Mouse (Mus musculus): ENCODE data around the gene 2310034G01Rik. TPM values are rescaled to one million over a fixed set of nuclear protein-coding genes. Genes with fewer than 3 reads are reported as not detected.
A peak's percentile ranks its signal among the peaks of the same experiment; 100 is the strongest.

Gene 2310034G01Rik
- total RNA-seq, 1 experiment from 2014 or later, result 0.74 TPM

DNA sequence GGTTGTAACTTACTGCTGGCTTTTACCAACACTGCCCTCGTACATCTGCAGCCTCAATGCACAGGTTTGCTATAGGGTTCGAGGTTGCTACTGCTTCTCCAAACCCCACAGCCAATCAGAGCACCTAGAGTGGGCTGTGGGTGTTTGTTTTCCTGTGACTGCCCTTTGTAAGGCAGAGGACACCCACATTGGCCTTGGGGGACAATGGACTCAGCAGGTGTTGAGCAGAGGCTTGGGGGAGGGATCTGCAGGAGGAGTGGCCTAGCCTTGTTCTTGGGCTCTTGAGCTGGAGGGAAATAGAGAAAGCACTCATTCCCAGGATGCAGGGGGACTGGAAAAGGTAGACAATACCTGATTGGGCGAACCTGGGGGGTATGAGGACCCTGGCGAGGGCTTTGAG, 8.3 kb upstream of the 2310034G01Rik start:
- DNase-seq, result no peak

DNA sequence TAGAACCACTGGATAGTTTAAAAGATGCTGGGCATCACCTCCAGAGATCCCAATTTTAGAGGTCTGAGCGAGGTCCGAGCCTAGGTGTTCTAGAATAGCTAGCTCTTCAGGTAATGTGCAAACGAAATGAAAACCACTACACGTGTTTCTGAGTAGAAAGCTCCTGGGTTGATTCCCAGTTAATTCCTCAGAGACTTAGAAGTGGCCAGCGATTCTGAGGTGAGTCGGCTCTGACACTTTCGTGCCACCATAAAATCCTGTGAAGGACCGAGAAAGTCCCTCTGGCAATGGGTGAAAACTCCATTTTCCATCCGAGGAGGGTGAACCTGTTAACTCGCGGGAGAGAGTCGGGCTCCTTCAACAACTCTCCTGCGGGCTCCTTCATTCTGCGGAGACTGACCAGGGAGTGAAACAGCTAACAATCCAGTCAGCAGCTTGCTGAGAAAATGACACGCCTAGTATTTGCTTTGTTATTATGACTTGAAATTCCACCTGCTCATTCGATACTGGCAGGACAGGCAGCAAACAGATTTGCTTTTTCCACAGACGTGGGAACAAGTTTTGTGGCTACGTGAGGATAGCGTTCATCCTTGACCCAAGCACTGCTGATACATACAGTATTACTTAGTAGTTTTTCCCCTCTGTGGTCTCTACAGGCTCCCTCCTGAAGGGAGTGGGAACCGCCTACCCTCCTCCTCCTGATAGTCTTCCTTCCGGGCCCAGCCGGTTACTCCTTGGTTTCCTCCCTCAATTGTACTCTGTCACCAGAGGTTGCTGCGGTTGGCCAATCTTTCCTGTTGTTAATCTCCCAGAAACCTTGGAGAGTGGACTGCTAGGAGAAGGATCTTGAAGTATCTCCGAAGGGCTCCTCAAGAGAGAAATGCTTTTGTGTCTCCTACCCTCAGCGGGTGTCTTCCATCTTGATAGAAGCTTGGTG, 7.5 kb upstream of the 2310034G01Rik start:
- no peak for DNase-seq

DNA sequence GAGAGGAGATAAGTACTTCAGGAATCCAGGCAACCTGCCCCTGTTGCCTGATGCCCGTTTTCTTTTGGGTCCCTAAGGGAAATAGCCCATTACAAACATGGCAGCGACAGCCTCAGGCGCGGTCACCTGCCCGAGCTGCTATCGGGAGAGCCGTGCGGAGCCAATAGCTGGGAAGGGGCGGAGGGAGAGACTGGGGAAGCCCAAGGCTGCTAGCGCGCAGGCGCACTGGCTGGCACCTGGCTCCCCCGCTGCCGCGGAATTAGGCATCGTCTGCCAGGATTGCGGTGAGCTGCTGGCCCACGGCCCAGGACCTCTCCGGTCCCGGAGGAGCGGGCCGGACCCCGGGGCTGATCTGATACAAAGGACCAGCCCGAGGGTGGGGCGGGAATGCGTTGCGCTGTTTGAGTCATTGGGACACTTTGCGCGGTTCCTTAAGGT, 6.6 kb upstream of the 2310034G01Rik start:
- peak; percentile 93 for DNase-seq

DNA sequence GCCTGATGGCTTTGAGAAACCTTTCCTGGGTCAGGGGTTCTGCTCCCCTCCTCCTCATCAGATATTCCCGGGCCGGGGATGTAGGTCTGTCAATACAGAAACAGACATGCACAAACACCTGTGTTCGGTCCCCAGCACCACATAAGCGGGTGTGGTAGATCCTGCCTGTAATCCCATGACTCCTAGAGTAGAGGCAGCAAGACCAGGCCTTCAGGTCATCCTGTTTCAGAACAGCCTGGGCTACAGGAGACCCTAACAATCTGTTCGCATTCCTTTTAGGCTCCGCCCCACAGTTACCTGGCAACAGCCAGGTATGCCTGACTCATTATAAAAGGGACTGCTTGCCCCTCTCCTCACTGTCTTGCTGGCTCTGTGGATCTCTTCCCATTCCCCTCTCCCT, 552 bp downstream of the 2310034G01Rik start:
- no peak for DNase-seq

DNA sequence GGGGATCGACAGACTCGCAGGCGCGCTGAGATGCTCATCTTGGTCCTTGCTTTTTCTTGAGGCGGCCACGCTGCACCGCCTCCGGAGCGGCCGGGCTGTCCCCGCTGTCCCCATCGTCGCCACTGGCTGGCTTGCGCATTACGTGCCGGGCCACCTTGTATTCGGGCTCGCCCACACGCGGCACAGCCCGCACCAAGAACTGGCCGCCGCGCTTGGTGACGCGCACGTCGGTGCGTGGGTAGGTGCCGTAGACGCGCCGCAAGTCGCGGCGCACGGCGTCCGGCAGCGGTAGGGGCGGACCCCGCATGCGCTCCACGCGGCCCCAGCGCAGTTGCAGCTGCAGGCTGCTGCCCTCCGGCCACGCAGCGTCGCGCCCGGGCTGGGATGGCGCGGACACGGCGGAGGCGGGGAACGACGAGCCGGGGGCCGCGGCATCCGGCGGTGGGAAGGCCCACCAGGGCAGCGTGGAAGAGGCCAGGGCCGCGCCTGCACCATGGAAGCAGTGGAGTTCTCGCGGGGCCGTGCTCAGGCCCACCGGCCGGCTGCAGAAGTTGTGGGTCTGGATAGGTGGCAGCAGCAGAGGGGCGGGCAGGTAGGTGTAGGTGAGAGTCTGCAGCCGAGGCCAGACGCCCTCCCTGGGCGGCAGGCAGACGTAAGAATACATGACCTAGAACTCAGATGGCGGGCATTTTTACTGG, 1.2 kb downstream of the 2310034G01Rik start:
- peak; percentile 91 for DNase-seq

DNA sequence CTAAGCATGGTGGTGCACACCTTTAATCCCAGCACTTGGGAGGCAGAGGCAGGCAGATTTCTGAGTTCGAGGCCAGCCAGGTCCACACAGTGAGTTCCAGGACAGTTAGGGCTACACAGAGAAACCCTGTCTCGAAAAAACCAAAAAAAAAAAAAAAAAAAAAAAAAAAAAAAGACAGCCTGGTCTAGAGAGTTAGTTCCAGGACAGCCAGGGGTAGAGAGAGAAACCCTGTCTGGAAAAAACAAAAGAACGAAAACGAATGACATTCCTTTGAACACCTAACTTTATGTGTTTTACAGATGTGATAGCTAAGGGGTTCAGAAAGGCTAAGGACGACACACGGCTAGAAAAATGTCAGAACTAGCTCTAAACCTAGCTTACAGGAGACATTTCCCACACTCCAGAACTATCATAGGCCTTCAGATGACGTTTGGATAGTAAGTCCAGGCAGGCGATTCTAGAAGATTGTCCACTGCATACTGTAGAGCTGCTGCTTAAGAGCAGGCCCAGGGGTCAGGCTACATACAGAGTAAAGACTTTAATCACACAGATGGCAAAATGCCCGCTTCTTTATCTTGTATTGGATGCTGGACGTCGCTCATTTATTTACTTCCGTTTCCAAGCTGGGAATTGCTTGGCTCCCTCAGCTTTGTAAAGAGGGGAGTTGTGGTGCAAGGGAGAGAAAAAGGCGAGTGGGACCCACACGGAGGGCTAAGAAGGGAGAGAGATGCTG, 2.0 kb downstream of the 2310034G01Rik start:
- DNase-seq, result no peak

DNA sequence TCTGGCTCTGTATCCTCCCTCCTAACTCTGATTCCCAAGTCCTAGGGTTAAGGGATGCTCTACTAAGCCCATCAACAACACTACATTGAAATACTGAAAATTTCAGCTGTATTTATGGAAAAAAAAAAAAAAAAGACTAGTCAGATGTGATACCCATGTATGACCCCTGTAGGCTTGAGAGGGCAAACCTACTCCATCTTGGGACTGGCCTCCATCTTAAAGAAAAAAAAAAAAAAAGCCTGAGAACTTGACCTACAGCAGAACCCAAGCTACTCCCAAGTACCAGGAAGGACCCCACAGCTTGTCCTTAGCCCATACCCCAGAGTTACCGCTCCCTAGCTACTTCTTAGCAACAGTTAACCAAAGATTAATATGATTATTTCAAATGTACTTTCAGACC, 3.0 kb downstream of the 2310034G01Rik start:
- no peak for DNase-seq

DNA sequence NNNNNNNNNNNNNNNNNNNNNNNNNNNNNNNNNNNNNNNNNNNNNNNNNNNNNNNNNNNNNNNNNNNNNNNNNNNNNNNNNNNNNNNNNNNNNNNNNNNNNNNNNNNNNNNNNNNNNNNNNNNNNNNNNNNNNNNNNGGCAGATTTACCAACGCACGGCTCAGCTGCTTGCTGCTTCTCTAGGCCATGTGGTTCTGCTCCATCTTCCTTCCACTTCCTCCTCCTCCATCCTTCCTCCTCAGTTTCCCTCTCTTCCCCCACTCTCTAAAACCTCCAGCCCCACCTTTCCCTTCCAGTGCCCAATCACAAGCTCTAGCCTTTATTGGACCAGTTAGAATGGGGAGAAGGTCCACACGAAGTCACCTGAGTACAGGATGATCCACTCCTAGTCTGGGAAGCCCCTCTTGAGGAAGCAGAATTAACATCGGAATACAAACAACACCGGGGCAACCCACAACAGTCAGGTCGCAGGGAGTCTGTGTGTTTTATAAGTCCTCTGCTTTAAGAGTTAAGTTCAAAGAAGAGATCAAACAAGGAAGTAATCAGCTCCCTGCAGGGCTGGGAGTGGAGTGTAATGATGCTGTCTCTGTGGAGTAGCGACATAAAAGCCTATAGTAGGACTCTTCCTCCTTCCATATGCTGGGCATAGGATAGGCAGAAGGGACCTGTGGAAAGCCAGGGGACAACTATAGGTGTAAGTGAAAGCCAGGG, 5.2 kb downstream of the 2310034G01Rik start:
- DNase-seq, result no peak

DNA sequence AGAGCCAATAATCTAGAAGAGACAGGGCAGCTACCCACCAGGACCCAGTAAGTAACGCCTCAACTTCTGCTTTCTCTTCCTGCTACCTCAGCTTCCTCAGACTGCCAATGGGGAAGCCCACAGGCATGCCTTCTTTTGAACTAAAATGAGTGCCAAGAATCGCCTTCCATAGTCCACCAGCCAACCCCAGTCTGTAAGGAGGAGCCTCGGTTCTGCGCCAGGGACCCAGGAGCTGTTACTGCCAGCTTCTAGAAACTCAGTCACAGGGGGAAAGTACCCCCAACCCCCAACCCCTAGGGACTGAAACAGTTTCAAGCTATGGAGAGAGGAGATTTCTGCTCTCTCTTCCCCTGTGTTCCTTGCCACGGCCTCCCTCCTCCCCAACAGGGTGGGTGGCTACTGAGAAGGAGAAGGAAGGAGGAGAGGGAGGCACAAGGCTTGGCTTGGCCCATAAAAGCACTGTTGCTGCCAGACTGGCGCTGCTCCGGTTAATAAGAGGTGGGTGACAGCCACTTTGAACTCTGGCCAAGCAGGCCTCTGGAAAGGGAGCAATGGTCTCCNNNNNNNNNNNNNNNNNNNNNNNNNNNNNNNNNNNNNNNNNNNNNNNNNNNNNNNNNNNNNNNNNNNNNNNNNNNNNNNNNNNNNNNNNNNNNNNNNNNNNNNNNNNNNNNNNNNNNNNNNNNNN, 10.7 kb downstream of the 2310034G01Rik start:
- peak; percentile 64 for DNase-seq

DNA sequence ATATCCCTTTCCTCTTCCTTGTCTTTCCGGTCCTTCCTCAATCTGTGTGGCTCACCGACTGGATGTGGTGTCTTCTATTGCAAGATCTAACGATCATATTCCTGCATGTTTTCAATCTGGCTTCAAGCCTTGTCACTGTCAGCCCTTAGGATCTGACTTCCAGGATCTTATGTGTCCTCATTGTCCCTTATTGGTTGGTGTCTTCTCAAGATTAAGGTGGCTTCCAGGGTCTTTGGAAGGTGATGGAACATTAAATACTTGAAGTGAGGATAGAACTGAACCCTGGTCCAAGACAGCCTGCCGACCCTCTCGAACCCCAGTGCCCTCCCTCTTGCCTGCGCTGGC, 11.2 kb downstream of the 2310034G01Rik start:
- no peak for DNase-seq

DNA sequence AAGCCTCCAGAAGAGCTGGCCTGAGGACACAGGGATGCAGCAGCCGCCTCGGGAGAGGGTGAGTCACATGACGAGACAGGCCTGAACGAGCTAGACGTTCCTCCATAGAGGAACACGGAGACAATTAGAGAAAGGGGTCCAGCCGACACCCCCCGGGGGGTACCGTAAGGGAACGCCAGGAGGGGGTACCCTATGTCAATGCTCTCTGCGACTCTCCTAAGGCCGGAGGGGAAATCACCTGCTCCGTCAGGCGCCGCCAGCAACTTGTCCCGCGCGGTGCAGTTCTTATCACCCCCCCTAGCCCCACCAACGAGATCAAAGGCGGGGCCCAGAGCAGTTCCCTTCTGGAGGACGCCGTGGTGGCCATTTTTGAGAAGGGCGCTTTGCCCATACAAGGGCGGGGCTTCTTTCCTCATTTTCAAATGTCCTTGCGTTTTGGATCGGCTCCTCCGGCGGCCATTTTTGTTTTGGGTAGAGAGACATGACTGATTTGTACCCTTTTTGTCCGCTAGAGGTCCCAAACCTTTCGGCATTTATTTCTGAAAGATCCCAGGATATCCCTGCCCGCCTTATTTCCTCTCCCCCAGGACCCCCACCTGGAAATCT, 11.7 kb downstream of the 2310034G01Rik start, which contains the start of gene Cuedc2:
Gene Cuedc2, minus strand, starts transcription at position 372 of the 606 bp plus-strand sequence.
- peak; percentile 96 for DNase-seq

DNA sequence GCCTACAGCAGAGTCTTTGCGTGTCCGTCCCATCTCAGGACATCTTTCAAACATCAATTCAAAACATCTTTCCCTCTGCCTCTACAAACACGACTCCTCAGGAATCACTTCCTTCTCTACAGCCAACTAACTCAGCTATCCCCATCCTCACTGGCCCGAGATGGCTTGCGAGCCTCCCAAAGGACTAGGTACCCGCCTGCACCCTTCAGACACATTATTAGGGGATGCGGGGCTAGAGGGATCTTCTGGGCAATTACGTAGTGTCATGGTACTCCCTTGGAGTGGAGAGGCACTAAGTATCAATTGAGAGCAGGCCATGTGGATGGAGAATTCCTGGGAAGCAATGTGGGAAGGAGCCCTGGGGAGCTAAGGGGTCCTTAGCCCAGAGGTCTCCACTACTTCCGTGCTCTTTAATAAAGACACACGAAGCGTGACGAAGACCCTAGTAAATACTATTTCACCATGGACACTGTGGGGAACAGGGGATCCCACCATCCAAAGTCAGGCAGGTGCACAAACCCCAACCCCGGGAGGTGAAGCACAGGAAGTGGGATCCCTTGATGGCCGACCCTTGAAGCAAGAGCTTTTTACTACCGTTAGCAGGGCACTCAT, 12.3 kb downstream of the 2310034G01Rik start:
- no peak for DNase-seq

DNA sequence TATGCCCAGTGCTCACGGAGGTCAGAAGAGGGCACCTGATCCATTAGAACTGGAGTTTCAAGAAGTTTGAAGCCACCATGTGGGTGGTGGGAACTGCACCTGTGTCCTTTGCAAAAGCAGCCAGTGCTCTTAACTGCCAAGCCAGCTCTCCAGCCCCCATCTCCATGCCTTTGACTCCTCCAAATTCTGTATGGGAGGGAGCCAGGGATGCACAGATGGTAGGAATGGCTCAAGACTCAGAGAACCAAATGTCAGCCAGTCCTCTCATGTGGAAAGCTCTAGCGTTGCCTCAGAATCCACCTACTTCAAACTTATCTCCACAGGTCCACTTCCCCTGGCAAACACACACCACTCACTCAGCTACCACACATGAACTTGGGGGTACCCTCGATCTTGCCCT, 16.2 kb downstream of the 2310034G01Rik start:
- DNase-seq, result no peak

DNA sequence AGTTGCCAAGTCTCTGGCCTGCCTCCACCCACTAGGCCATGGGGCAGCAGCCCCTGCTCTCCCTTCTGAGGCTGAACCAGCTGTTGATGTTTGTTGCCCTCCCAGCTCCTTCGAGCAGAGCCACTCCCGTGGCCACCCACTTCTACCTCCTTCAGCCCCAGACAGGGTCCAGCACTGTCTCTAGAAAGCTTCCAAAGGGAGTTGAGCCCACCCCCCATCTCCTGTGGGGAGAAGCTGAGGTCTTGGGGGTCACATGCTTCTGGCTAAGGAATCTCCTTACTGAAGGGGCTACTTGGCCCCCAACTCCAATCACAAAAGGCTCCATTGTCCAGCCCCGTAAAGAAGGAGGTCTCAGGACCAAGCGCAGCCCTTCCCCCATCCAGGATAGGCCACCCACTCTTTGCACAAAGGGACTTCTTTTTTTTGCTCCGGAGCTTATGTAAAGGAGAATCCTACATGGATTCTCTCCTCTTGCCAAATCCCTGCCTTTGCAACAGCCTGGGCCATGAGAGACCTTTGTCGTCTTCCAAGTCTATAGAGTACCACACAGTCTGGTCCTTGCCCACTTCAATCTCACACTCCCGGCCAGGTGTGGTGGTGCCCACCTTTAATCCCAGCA, 17.3 kb downstream of the 2310034G01Rik start:
- no peak for DNase-seq

DNA sequence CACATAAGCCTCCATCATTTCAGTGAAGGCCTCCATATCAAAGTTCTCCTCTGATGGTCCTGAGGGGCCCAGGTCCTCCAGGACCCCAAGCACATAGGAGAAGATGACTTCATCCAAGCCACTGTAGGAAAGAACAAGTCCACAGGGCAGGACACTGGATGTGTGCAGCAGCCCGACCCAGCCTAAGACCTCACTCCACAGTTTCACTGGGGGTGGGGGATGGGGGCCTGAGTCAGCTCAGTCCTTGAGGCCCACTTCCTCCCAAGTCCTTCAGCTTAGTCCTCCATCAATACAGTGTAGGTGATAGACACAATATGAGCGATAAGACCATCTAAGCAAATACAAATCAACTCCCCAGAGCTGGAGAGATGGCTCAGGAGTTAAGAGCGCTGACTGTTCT, 18.2 kb downstream of the 2310034G01Rik start:
- DNase-seq, result no peak

DNA sequence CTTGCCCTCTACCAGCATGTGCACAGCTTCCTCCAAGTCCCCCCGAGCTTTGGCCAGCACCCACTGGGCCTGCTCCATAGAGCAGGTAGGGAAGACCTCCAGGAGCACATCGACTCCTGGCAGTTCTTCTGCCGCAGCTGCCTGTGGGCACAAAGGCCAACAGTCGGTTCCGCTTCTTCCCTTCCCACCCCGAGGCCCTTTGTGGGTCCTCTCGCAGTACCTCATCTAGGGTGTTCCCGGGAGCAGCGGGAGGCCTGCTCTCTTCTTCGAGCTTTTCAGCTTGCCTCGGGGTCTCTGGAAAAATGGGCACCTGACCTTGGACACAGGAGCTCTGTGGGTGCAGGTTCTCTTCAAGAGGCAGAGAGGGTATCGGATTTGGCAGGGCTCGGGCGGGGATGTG, 18.8 kb downstream of the 2310034G01Rik start:
- DNase-seq, result no peak

DNA sequence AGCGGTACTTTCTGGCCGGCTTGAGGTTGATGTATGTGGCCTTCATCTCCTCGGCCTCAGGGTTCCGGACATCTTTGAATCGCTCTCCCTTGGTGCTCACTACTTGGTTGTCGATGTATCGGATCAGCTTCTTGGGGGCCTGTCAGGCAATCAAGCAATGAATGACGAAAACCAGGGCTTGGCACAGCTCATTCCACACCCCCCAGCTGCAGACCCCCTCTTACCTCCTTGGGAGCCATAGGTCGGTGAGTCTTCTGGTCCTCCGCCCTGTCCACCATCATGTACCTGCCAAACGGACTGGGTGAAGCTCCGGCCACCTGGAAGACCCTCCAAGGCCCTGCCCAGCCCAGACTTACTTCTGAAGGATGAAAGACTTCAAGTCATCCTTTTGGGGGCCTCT, 19.4 kb downstream of the 2310034G01Rik start:
- DNase-seq, result no peak

DNA sequence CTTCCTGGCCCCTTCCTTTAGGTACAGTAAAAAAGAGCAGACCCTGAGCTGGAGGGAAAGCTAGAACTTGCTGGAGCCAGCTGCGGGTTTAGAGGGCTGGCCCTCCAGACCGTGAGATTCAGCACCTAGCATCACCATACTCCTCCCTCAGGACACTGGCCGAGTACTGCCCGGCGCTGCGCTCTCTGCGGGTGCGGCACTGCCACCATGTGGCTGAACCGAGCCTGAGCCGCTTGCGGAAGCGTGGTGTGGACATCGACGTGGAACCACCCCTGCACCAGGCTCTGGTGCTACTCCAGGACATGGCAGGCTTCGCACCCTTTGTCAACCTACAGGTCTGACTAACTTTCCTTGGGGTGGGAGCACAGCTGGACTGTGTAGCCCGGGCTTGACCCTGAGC, 20.2 kb downstream of the 2310034G01Rik start:
- peak; percentile 93 for DNase-seq

DNA sequence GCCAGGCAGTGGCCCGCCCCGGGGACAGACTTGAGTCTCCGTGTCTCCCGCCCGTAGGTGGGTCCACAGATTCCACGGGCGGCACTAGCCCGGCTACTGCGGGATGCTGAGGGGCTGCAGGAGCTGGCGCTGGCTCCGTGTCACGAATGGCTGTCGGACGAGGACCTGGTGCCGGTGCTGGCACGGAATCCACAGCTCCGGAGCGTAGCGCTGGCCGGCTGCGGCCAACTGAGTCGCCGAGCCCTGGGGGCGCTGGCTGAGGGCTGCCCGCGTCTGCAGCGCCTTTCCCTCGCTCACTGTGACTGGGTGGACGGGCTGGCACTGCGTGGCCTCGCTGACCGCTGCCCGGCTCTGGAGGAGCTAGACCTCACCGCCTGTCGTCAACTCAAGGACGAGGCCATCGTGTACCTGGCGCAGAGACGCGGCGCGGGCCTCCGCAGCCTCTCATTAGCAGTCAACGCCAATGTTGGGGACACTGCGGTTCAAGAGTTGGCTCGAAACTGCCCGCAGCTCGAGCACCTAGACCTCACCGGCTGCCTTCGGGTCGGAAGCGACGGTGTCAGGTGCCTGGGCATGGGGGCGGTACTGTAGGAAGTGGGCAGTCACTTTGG, 21.0 kb downstream of the 2310034G01Rik start:
- DNase-seq, result peak; percentile 48

Measured in adrenal gland, postnatal 14 days (tissue).